Mouse (Mus musculus): ENCODE measurements around the gene Samsn1. TPM values are rescaled to one million over a fixed set of nuclear protein-coding genes. Genes with fewer than 3 reads are reported as not detected.
"Not testable (repeated sequence)": the region's sequence is repeated elsewhere in the genome, so short reads cannot be mapped to it uniquely, and the experiment has no call there.

Samsn1 gene
- polyA plus RNA-seq, 1 experiment from 2014 or later, result 1.6 TPM

GRCm38 (mm10) chr16:75826949-75827348 lies 195.1 kb downstream of the Samsn1 start:
- not testable (repeated sequence) for H3K9ac ChIP-seq; H3K27ac ChIP-seq (replicated peaks); H3K9me3 ChIP-seq; ATAC-seq (ENCODE audit: low FRiP score, low read depth); H3K4me1 ChIP-seq (replicated peaks); H3K4me3 ChIP-seq; H3K27me3 ChIP-seq; H3K36me3 ChIP-seq; H3K4me2 ChIP-seq

- Histone ChIP-seq H3K4me2 (no peak overlapping the region), H3K36me3 (no peaks in the 10 kb centered on the region), H3K4me3 (no peak overlapping the region), H3K4me1 (replicated peaks) (no peaks in the 10 kb centered on the region), H3K27me3 (no peaks in the 10 kb centered on the region), H3K27ac (replicated peaks) (no peak overlapping the region), H3K9ac (no peak overlapping the region), H3K9me3 (no peaks in the 10 kb centered on the region)
- ATAC-seq (ENCODE audit: low FRiP score, low read depth), result no peak
These were observed 195.6 kb downstream of the Samsn1 start for GRCm38 (mm10) chr16:75826498-75826897.

- Histone ChIP-seq H3K9ac (no peak overlapping the region), H3K27ac (replicated peaks) (no peak overlapping the region), H3K9me3 (no peaks in the 10 kb centered on the region), H3K36me3 (no peaks in the 10 kb centered on the region), H3K4me1 (replicated peaks) (no peaks in the 10 kb centered on the region), H3K27me3 (no peaks in the 10 kb centered on the region), H3K4me3 (no peak overlapping the region), H3K4me2 (no peak overlapping the region)
- no peak for ATAC-seq (ENCODE audit: low FRiP score, low read depth)
- WGBS, result 77% methylated on average over 6 of the region's 6 CpGs
These were observed 198.9 kb downstream of the Samsn1 start for GRCm38 (mm10) chr16:75823226-75823625.

- no peak for ATAC-seq (ENCODE audit: low FRiP score, low read depth)
- no peak overlapping the region for H3K27ac ChIP-seq (replicated peaks)
- WGBS, result 41% methylated on average over 3 of the region's 3 CpGs
- H3K9ac ChIP-seq, result no peak overlapping the region
- H3K4me1 ChIP-seq (replicated peaks), result no peaks in the 10 kb centered on the region
- H3K4me3 ChIP-seq, result no peak overlapping the region
- no peak overlapping the region for H3K4me2 ChIP-seq
- no peaks in the 10 kb centered on the region for H3K9me3 ChIP-seq
- no peaks in the 10 kb centered on the region for H3K36me3 ChIP-seq
- no peaks in the 10 kb centered on the region for H3K27me3 ChIP-seq
These were observed 201.1 kb downstream of the Samsn1 start for GRCm38 (mm10) chr16:75820963-75821362.
